In genomic region chr1:64787701-64788515, GRCm38 (mm10) we compare ENCODE assay signal across 13 mouse cellular contexts. TPM values are rescaled to one million over a fixed set of nuclear protein-coding genes. Genes with fewer than 3 reads are reported as not detected.
DNase-seq lines count a peak whose midpoint lies in the region; ATAC-seq and TF ChIP-seq lines count a peak whose summit lies in the region.
"Had no signal": no experiment of that assay in that cellular context is flagged by ENCODE, and none has a peak within 500 bp of the region (broad histone marks: within the 10 kb centered on the region; RNA-seq: fewer than 3 reads in every experiment).

No protein-coding gene starts in this region.

- H3K27ac ChIP-seq in kidney, embryonic 14.5 days (ENCODE audit: low read depth, low read length) = peak overlapping the region; percentile 65
- no peak overlapping the region; the same call in 1 of the 2 replicates for H3K27ac ChIP-seq in liver, embryonic 14.5 days
- H3K27ac ChIP-seq in hindbrain, embryonic 11.5 days (ENCODE audit: low read depth, low read length) = no peak overlapping the region
- H3K27ac ChIP-seq: limb, embryonic 15.5 days had no signal

- peaks cover 12% of the 10 kb centered on the region; the same call in 1 of the 2 replicates for H3K4me1 ChIP-seq in kidney, embryonic 14.5 days (ENCODE audit: control insufficient read depth, insufficient read depth, low read length)
- peaks cover 2 to 11% of the 10 kb centered on the region in 2 experiments; a peak in 2 of 4 replicates for H3K4me1 ChIP-seq in liver, embryonic 14.5 days (replicated peaks; ENCODE audit: control insufficient read depth in 2 of 2, insufficient read depth in 2 of 2, low read length in 1 of 2)
- no peaks in the 10 kb centered on the region for H3K4me1 ChIP-seq in hindbrain, embryonic 11.5 days (replicated peaks; ENCODE audit: control insufficient read depth, insufficient read depth, low read length)

- 61% methylated on average over 6 of the region's 6 CpGs for WGBS in kidney, embryonic 14.5 days
- WGBS in liver, embryonic 14.5 days (ENCODE audit: insufficient replicate concordance) = 58% methylated on average over 6 of the region's 6 CpGs
- 82% methylated on average over 6 of the region's 6 CpGs for WGBS in hindbrain, embryonic 11.5 days

- H3K4me3 ChIP-seq in kidney, embryonic 14.5 days (ENCODE audit: low read length) = no peak overlapping the region
- no peak overlapping the region for H3K4me3 ChIP-seq in liver, embryonic 14.5 days (ENCODE audit: insufficient read depth in 1 of 2, low read depth in 2 of 2, low read length in 2 of 2)
- no peak overlapping the region for H3K4me3 ChIP-seq in hindbrain, embryonic 11.5 days (ENCODE audit: low read depth, low read length)
- H3K4me3 ChIP-seq: limb, embryonic 15.5 days had no signal

- ATAC-seq in kidney, embryonic 14.5 days (ENCODE audit: low FRiP score, low TSS enrichment) = peak; percentile 91
- ATAC-seq in liver, embryonic 14.5 days (ENCODE audit: insufficient read depth) = peak; percentile 85
- no peak for ATAC-seq in hindbrain, embryonic 11.5 days (ENCODE audit: low FRiP score)
- ATAC-seq: CD4-positive, CD25-positive, alpha-beta regulatory T cell, adult 4 months had no signal

- no peak overlapping the region for H3K4me2 ChIP-seq in kidney, embryonic 14.5 days (replicated peaks; ENCODE audit: low read depth, low read length)
- no peak overlapping the region for H3K4me2 ChIP-seq in liver, embryonic 14.5 days (ENCODE audit: low read depth)
- H3K4me2 ChIP-seq in hindbrain, embryonic 11.5 days (replicated peaks; ENCODE audit: low read depth, low read length) = no peak overlapping the region
- H3K4me2 ChIP-seq: limb, embryonic 15.5 days had no signal

- no peaks in the 10 kb centered on the region for H3K9me3 ChIP-seq in kidney, embryonic 14.5 days (ENCODE audit: control insufficient read depth, low read length)
- no peaks in the 10 kb centered on the region for H3K9me3 ChIP-seq in liver, embryonic 14.5 days (ENCODE audit: control insufficient read depth, low read length)
- H3K9me3 ChIP-seq in hindbrain, embryonic 11.5 days (ENCODE audit: control insufficient read depth, low read length) = no peaks in the 10 kb centered on the region
- H3K9me3 ChIP-seq: limb, embryonic 15.5 days had no signal

- no peak for TF ChIP-seq EP300 in liver, embryonic 14.5 days (IDR thresholded peaks at IDR 0.05; ENCODE audit: low read depth)

- no peak overlapping the region for H3K9ac ChIP-seq in kidney, embryonic 14.5 days (ENCODE audit: low read depth, low read length)
- H3K9ac ChIP-seq in liver, embryonic 14.5 days (replicated peaks) = no peak overlapping the region
- H3K9ac ChIP-seq in hindbrain, embryonic 11.5 days (ENCODE audit: low read depth, low read length) = no peak overlapping the region
- H3K9ac ChIP-seq: limb, embryonic 15.5 days had no signal

- DNase-seq in cerebellum, adult 9-11 months = peak; percentile 33
- no peak for DNase-seq in cerebellum, adult 8-10 months
- peak; percentile 41 to 49 for DNase-seq in cerebellum, postnatal 25 days
- peak; percentile 24 to 45 (median 40) for DNase-seq in liver, embryonic 14.5 days (ENCODE audit: low read depth in 3 of 3, low spot score in 3 of 3)
- DNase-seq in hindbrain, embryonic 11.5 days (ENCODE audit: low spot score) = no peak
- DNase-seq in left cerebral cortex, adult 9 months (ENCODE audit: low spot score in 2 of 2) = no peak
- DNase-seq in right cerebral cortex, postnatal 4 days = no peak
- DNase-seq: gastrocnemius, postnatal 14 days; heart, postnatal 14 days; layer of hippocampus, adult 9-11 months had no signal

- no peaks in the 10 kb centered on the region for H3K36me3 ChIP-seq in kidney, embryonic 14.5 days (ENCODE audit: control insufficient read depth, insufficient read depth, low read length)
- H3K36me3 ChIP-seq in liver, embryonic 14.5 days (replicated peaks; ENCODE audit: control insufficient read depth, insufficient read depth, low read depth) = no peaks in the 10 kb centered on the region
- no peaks in the 10 kb centered on the region for H3K36me3 ChIP-seq in hindbrain, embryonic 11.5 days (ENCODE audit: control insufficient read depth, insufficient read depth, low read length)
- H3K36me3 ChIP-seq: limb, embryonic 15.5 days had no signal

- no peaks in the 10 kb centered on the region for H3K27me3 ChIP-seq in kidney, embryonic 14.5 days (ENCODE audit: control insufficient read depth, insufficient read depth, low read length)
- no peaks in the 10 kb centered on the region for H3K27me3 ChIP-seq in liver, embryonic 14.5 days (ENCODE audit: control insufficient read depth, insufficient read depth, low read length)
- H3K27me3 ChIP-seq in hindbrain, embryonic 11.5 days (ENCODE audit: control insufficient read depth, insufficient read depth, low read length) = no peaks in the 10 kb centered on the region
- H3K27me3 ChIP-seq: limb, embryonic 15.5 days had no signal

- TF ChIP-seq CTCF in liver, embryonic 14.5 days (IDR thresholded peaks at IDR 0.05; ENCODE audit: low read depth) = no peak

RNA-seq across cellular contexts. Expression of gene Fzd5, which starts 50.4 kb away (rescaled TPM):
- 1.8 and 2.3 TPM in 2 replicates for polyA plus RNA-seq in kidney, embryonic 14.5 days (2014; fragmentation: Nextera tagmentation; extraction: Ambion mirVana)
- polyA plus RNA-seq in liver, embryonic 14.5 days (2012; rRNA removed) = 3.4 and 4.3 TPM in 2 replicates
- 2.6 and 3.2 TPM in 2 replicates for polyA plus RNA-seq in liver, embryonic 14.5 days (2014; fragmentation: Nextera tagmentation; extraction: Ambion mirVana)
- polyA plus RNA-seq in hindbrain, embryonic 11.5 days (2014; fragmentation: Nextera tagmentation; extraction: Ambion mirVana) = 0.33 and 0.52 TPM in 2 replicates

Comparison
In these comparisons a context has a peak if more than half of its experiments do, and no peak if none do; other contexts are left out.
1. DNase-seq: peak in cerebellum, adult 9-11 months (single experiment), cerebellum, postnatal 25 days (2 of 2) and liver, embryonic 14.5 days (3 of 3); none in cerebellum, adult 8-10 months (single experiment), hindbrain, embryonic 11.5 days (single experiment), left cerebral cortex, adult 9 months (0 of 2) and right cerebral cortex, postnatal 4 days (single experiment).